Mouse (Mus musculus) retina, embryonic 14.5 days (tissue): ENCODE results near the gene Gm4297.
"Not testable (repeated sequence)": the region's sequence is repeated elsewhere in the genome, so short reads cannot be mapped to it uniquely, and the experiment has no call there.

Experiments
- DNase-seq: peaks from one replicate; pipeline ENCODE4 v3.0.0-alpha.2; 2015; ENCODE audit warnings: low spot score

The Gm4297 gene

GRCm38 (mm10) chrX:24574795-24575194 lies at the start of gene Gm4297:
Gene Gm4297, minus strand, starts transcription at chrX:24574895.
- DNase-seq, result not testable (repeated sequence)
